Mouse (Mus musculus): ENCODE data around the gene 2210407C18Rik.

GRCm38 (mm10) chr11:58655151-58655550 lies 39.3 kb upstream of the 2210407C18Rik start:
- TF ChIP-seq POLR2A (IDR thresholded peaks at IDR 0.05; ENCODE audit: control insufficient read depth, extremely low read depth, insufficient read depth, low read length, poor library complexity) (no peak), CTCF (IDR thresholded peaks at IDR 0.05; ENCODE audit: borderline replicate concordance, control insufficient read depth, extremely low read depth, insufficient read depth, low read length, poor library complexity) (no peak)
